Mouse (Mus musculus) lung, embryonic 15.5 days (tissue): ENCODE measurements around the gene Bahcc1. TPM values are rescaled to one million over a fixed set of nuclear protein-coding genes. Genes with fewer than 3 reads are reported as not detected.

Experiments
- ATAC-seq: fragments of 200-750 bp; cut with Nextera tagmentation; 2 replicates; pipeline ENCODE4 v1.8.0; 2017; ENCODE audit warnings: moderate number of reproducible peaks, borderline replicate concordance; ENCODE audit not compliant: low FRiP score, low TSS enrichment; ENCODE audit errors: extremely low read depth
- H3K27ac ChIP-seq: fragments of 300-500 bp; sonication (generic); 2 replicates; pipeline ENCODE4 v1.5.1; 2015; ENCODE audit warnings: moderate library complexity, mild to moderate bottlenecking, inconsistent platforms
- H3K27me3 ChIP-seq: fragments of 300-500 bp; sonication (generic); 2 replicates; pipeline ENCODE4 v1.6.1; 2015; ENCODE audit warnings: inconsistent platforms
- H3K36me3 ChIP-seq: fragments of 300-500 bp; sonication (generic); 2 replicates; pipeline ENCODE4 v1.6.1; 2015; ENCODE audit warnings: inconsistent platforms
- H3K4me1 ChIP-seq: fragments of 300-500 bp; sonication (generic); 2 replicates; pipeline ENCODE4 v1.6.1; 2015; ENCODE audit warnings: inconsistent platforms
- H3K4me2 ChIP-seq: fragments of 300-500 bp; sonication (generic); 2 replicates; pipeline ENCODE4 v1.6.1; 2015; ENCODE audit warnings: inconsistent platforms, mild to moderate bottlenecking, moderate library complexity
- H3K4me3 ChIP-seq: fragments of 300-500 bp; sonication (generic); 2 replicates; pipeline ENCODE4 v1.5.1; 2015; ENCODE audit warnings: mild to moderate bottlenecking, inconsistent platforms
- H3K9ac ChIP-seq: fragments of 300-500 bp; sonication (generic); 2 replicates; pipeline ENCODE4 v1.6.1; 2015; ENCODE audit warnings: inconsistent platforms
- H3K9me3 ChIP-seq: fragments of 300-500 bp; sonication (generic); 2 replicates; pipeline ENCODE4 v1.6.1; 2016; ENCODE audit warnings: inconsistent platforms
- WGBS: fragments of 180-500 bp; shearing (Covaris S2); methylation state at CpG from one replicate; pipeline ENCODE4 v1.1.7; 2015; 5-methylcytosine and 5-hydroxymethylcytosine counted together
- polyA plus RNA-seq: library from polyadenylated mRNA; unstranded; fragments of >200 nt; fragmentation: Nextera tagmentation; extraction: Ambion mirVana; gene quantifications from 2 replicates; pipeline ENCODE4 v1.2.1, GENCODE M21; 2015

Bahcc1 gene
- polyA plus RNA-seq, 1 experiment from 2014 or later, result 9.2 TPM

DNA sequence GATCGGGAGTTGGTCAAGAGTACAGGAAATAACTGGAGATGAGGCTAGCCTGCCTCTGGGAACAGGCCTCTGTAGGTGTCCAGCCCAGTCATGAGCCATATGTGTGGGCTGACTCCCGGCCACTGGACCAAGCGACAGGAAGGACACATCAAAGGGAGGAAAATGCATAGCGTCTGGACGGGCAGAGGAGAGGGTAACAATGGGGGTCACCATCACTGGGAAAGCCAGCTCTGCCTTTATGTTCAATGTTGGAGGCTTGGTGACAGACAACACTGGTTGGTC, 74.3 kb downstream of the Bahcc1 start:
- Histone ChIP-seq H3K9me3 (no peaks in the 10 kb centered on the region), H3K27ac (peak overlapping the region; percentile 88), H3K4me3 (no peak overlapping the region), H3K9ac (0 out of 2 replicates have a peak overlapping the region, but pooled peaks have one; percentile 11), H3K4me1 (peaks cover 58% of the 10 kb centered on the region), H3K4me2 (peak overlapping the region; percentile 31; the same call in 1 of the 2 replicates), H3K36me3 (no peaks in the 10 kb centered on the region), H3K27me3 (peaks cover 14% of the 10 kb centered on the region; the same call in 1 of the 2 replicates)
- 14% methylated on average over 5 of the region's 5 CpGs for WGBS
- ATAC-seq, result no peak

DNA sequence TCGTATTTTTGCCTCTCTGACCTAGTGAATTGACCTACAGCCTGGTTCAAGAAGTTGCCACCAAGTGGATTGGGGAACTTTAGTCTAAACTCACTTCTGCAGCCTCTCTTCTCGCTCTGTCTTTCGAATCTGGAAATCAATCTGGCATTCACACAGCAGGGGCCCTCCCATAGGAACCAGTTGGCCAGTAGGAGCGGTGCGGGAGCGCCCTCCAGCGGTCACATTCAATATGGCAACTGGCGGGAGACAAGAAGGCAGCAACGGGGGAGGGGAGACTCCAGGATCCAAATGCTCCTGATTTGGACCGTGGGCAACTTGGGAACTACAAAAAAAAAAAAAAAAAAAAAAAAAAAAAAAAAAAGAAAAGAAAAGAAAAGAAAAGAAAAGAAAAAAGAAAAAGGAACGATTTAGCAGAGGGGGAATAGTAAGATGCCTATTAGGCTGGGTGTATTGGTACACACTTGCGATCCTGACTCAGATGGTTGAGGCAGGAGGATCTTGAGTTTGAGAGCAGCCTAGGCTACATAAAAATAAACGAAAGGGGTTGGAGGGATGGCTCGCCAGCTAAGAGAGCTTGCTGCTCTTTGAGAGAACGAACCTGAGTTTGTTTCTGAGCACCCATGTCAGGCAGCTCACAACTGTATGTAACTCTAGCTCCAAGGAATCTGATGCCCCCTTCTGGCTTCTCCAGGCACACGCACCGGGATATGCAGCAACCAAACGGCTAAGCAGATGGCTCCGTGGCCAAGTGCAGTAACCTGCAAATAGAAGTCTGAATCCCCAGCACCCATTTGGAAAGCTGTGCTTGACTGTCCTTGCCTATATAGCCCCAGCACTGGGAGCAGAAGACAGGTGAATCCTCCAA, 75.1 kb downstream of the Bahcc1 start:
- no peak for ATAC-seq
- Histone ChIP-seq H3K27me3 (peaks cover 14% of the 10 kb centered on the region; the same call in 1 of the 2 replicates), H3K4me1 (peaks cover 64% of the 10 kb centered on the region), H3K9ac (0 out of 2 replicates have a peak overlapping the region, but pooled peaks have one; percentile 11), H3K36me3 (no peaks in the 10 kb centered on the region), H3K9me3 (no peaks in the 10 kb centered on the region), H3K4me3 (no peak overlapping the region), H3K27ac (peak overlapping the region; percentile 88), H3K4me2 (peak overlapping the region; percentile 31; the same call in 1 of the 2 replicates)
- 5% methylated on average over 19 of the region's 19 CpGs for WGBS

- Histone ChIP-seq H3K27ac (no peak overlapping the region), H3K27me3 (peaks cover 11% of the 10 kb centered on the region; the same call in 1 of the 2 replicates), H3K9ac (no peak overlapping the region), H3K9me3 (no peaks in the 10 kb centered on the region), H3K36me3 (no peaks in the 10 kb centered on the region), H3K4me3 (no peak overlapping the region), H3K4me2 (peak overlapping the region; percentile 26; the same call in 1 of the 2 replicates), H3K4me1 (peaks cover 64% of the 10 kb centered on the region)
- WGBS, result 48% methylated on average over 15 of the region's 15 CpGs
- ATAC-seq, result no peak
Observed at GRCm38 (mm10) chr11:120308441-120309320, 75.9 kb downstream of the Bahcc1 start.

DNA sequence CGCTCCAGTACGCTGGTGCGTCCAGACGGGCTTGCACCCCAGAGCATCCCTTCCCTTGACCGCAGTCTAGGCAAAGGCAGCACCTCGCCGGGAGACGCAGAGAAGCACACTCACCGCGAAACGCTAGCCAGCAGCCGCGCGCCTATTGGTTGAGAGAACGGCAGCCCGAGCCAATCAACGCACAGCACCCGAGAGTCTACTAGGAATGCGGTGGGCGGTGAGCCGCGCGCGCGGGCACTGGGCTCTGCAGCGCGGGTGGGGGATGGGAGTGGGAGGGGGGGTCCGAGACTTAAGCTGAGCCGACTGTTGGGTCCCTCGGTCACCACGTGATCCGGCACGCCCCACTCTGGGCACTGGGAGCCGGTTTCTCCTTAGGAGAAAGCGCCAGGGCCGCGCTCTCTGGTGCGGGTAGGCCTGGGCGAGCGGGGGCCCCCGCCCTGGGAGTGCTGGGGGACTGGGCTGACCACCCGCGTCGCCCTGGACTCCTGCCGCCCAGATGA, 78.1 kb downstream of the Bahcc1 start:
- H3K9me3 ChIP-seq, result no peaks in the 10 kb centered on the region
- 3% methylated on average over 45 of the region's 45 CpGs for WGBS
- peak; percentile 90 for ATAC-seq
- peaks cover 11% of the 10 kb centered on the region; the same call in 1 of the 2 replicates for H3K27me3 ChIP-seq
- H3K36me3 ChIP-seq, result no peaks in the 10 kb centered on the region
- peak overlapping the region; percentile 97 for H3K27ac ChIP-seq
- H3K4me1 ChIP-seq, result peaks cover 63% of the 10 kb centered on the region
- peak overlapping the region; percentile 79 for H3K4me2 ChIP-seq
- peak overlapping the region; percentile 42 for H3K4me3 ChIP-seq
- peak overlapping the region; percentile 69 for H3K9ac ChIP-seq

- H3K27me3 ChIP-seq, result peaks cover 4% of the 10 kb centered on the region; the same call in 1 of the 2 replicates
- H3K27ac ChIP-seq, result peak overlapping the region; percentile 97
- peak; percentile 6; the same call in 1 of the 2 replicates for ATAC-seq
- peak overlapping the region; percentile 42 for H3K4me3 ChIP-seq
- no peaks in the 10 kb centered on the region for H3K9me3 ChIP-seq
- no peaks in the 10 kb centered on the region for H3K36me3 ChIP-seq
- WGBS, result 35% methylated on average over 10 of the region's 10 CpGs
- H3K4me1 ChIP-seq, result peaks cover 56% of the 10 kb centered on the region
- H3K4me2 ChIP-seq, result peak overlapping the region; percentile 79
- peak overlapping the region; percentile 69 for H3K9ac ChIP-seq
Observed at GRCm38 (mm10) chr11:120311561-120311960, 78.8 kb downstream of the Bahcc1 start.

GRCm38 (mm10) chr11:120312069-120312468, 79.3 kb downstream of the Bahcc1 start:
- no peaks in the 10 kb centered on the region for H3K9me3 ChIP-seq
- no peaks in the 10 kb centered on the region for H3K36me3 ChIP-seq
- peak overlapping the region; percentile 79; the same call in 1 of the 2 replicates for H3K4me2 ChIP-seq
- peak overlapping the region; percentile 97 for H3K27ac ChIP-seq
- 57% methylated on average over 6 of the region's 6 CpGs for WGBS
- H3K4me3 ChIP-seq, result no peak overlapping the region
- ATAC-seq, result no peak
- H3K9ac ChIP-seq, result no peak overlapping the region
- H3K4me1 ChIP-seq, result peaks cover 56% of the 10 kb centered on the region
- H3K27me3 ChIP-seq, result no peaks in the 10 kb centered on the region

DNA sequence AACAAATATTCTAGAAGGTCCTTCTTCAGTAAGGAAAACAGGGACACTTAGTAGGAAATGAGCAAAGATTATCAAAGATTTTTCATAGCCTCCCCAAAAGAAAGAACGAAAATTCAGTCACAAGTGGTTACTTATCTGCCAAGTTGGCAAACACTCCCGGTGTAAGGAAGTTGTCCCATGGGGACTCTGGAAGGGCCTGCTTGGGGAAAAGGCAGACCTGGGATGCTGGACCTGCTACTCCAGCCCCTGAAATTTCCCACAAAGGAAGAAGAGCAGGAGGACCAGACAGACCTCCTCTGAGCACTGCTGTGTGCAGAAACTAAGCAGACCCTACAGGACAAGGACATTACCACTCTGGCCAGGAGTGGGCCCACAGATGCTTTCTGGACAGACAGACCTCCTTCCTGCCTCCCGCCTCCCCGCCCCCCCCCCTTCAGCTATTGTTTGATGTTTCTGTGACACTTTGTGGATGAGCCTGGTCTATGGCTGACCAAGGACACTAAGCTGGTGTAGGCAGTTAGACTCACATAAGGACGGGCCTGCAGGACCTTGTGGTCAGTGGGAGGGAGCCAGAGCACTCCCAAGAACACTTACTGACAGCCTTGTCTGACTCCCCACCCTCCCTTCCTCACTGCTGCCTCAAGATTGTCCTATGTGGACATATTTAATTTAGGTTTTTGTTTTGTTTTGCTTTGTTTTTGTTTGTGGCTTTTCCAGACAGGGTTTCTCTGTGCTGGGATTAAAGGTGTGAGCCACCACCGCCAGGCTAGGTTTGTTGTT, 81.3 kb downstream of the Bahcc1 start:
- Histone ChIP-seq H3K9ac (no peak overlapping the region), H3K27ac (peak overlapping the region; percentile 77), H3K4me1 (peaks cover 50% of the 10 kb centered on the region), H3K27me3 (no peaks in the 10 kb centered on the region), H3K9me3 (no peaks in the 10 kb centered on the region), H3K4me3 (no peak overlapping the region), H3K4me2 (no peak overlapping the region), H3K36me3 (no peaks in the 10 kb centered on the region)
- WGBS, result 46% methylated on average over 6 of the region's 6 CpGs
- no peak for ATAC-seq

- H3K27ac ChIP-seq, result peak overlapping the region; percentile 99
- peak overlapping the region; percentile 40; the same call in 1 of the 2 replicates for H3K9ac ChIP-seq
Observed at GRCm38 (mm10) chr11:120314721-120315415, 82.1 kb downstream of the Bahcc1 start.

GRCm38 (mm10) chr11:120315416-120315761, 82.6 kb downstream of the Bahcc1 start:
- Histone ChIP-seq H3K9ac (peak overlapping the region; percentile 40), H3K4me3 (peak overlapping the region; percentile 53), H3K4me2 (peak overlapping the region; percentile 91), H3K27ac (peak overlapping the region; percentile 99), H3K36me3 (no peaks in the 10 kb centered on the region), H3K4me1 (peaks cover 48% of the 10 kb centered on the region), H3K9me3 (no peaks in the 10 kb centered on the region), H3K27me3 (no peaks in the 10 kb centered on the region)
- ATAC-seq, result no peak
- 23% methylated on average over 4 of the region's 4 CpGs for WGBS

More at GRCm38 (mm10) chr11:120314721-120315415, 82.1 kb downstream of the Bahcc1 start:
- no peaks in the 10 kb centered on the region for H3K9me3 ChIP-seq
- no peak overlapping the region for H3K4me3 ChIP-seq
- H3K27me3 ChIP-seq, result no peaks in the 10 kb centered on the region
- peak overlapping the region; percentile 91 for H3K4me2 ChIP-seq
- no peaks in the 10 kb centered on the region for H3K36me3 ChIP-seq
- WGBS, result 43% methylated on average over 16 of the region's 16 CpGs
- no peak for ATAC-seq
- peaks cover 50% of the 10 kb centered on the region for H3K4me1 ChIP-seq

DNA sequence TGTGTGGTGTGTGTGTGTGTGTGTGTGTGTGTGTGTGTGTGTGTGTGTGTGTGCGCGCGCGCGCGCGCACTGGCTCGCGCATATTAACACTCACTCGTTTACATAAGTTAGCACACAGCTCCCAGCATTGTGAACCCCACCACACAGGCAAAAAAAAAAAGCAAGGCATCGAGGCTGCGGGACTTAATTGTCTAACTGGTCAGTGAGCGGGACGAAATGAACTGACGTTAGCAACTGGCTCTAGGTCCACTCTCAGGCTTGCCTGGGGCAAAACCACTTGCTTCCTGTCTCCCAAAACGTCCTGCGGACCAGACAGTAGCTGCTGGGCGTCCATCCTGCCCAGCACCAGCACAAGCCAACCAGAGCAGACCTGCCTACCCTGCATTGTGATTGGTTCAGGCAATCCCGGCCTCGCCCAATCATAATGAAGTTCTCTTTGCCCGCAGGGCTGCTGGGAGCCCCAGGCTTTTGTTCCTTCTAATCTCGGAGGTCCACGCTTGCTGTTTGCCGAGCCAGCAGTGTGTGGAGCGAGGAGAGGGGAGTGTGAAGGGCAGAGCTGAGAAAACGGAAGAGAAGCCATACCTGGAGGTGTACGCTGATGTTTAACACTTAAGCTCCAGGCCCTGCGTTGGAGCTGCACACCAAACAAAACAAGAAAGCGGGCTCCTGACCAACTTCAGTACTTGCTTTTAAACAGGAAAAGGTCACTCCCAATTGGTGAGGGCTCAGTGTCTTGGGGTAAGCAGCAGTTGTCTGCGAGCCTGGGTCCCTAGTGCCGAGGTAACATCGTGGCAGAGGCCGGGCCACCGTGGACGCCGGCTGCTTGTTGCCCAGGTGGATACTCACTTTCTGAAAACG, 83.3 kb downstream of the Bahcc1 start:
- H3K27me3 ChIP-seq, result no peaks in the 10 kb centered on the region
- no peaks in the 10 kb centered on the region for H3K9me3 ChIP-seq
- H3K27ac ChIP-seq, result peak overlapping the region; percentile 99
- H3K4me1 ChIP-seq, result peaks cover 44% of the 10 kb centered on the region
- peak overlapping the region; percentile 91 for H3K4me2 ChIP-seq
- ATAC-seq, result peak; percentile 96
- WGBS, result 4% methylated on average over 28 of the region's 37 CpGs
- peak overlapping the region; percentile 79 for H3K9ac ChIP-seq
- no peaks in the 10 kb centered on the region for H3K36me3 ChIP-seq
- peak overlapping the region; percentile 53 for H3K4me3 ChIP-seq
